Mouse (Mus musculus): ENCODE data around the gene Ints7. TPM values are rescaled to one million over a fixed set of nuclear protein-coding genes. Genes with fewer than 3 reads are reported as not detected.

The Ints7 gene
- polyA plus RNA-seq, 2 experiments: 13.5 to 16.8 TPM

DNA sequence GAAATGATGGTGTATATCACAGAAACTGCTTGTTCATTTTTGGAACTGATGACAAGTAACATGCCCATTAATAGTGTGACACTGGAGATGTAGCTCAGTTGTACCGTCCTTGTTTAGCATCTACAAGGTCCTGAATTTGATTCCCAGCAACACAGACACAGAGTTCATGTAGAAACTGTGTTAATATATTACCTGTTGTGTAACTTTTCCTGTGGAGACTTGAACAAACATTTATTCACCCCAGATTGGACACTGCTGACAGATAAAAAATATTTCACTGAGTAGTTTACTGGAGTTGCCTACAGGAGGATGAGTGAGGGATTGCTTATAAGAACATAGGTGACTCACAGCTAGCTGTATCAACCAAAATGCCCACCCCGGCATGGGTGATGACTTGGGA lies 13.3 kb downstream of the Ints7 start:
- no peak for ATAC-seq (ENCODE audit: insufficient read depth)
- no peak for TF ChIP-seq CTCF (IDR thresholded peaks at IDR 0.05; ENCODE audit: low read depth)
- no peak for TF ChIP-seq EP300 (IDR thresholded peaks at IDR 0.05; ENCODE audit: low read depth)
- H3K4me2 ChIP-seq (ENCODE audit: low read depth): no peak overlapping the region
- H3K9ac ChIP-seq (replicated peaks): no peak overlapping the region
- no peaks in the 10 kb centered on the region for H3K9me3 ChIP-seq (ENCODE audit: control insufficient read depth, low read length)
- DNase-seq (ENCODE audit: low read depth in 3 of 3, low spot score in 3 of 3): no peak
- no peak overlapping the region for H3K4me3 ChIP-seq (ENCODE audit: insufficient read depth in 1 of 2, low read depth in 2 of 2, low read length in 2 of 2)
- H3K27me3 ChIP-seq (ENCODE audit: control insufficient read depth, insufficient read depth, low read length): no peaks in the 10 kb centered on the region
- WGBS (ENCODE audit: insufficient replicate concordance): 81% methylated on average over 2 of the region's 2 CpGs
- peaks cover 58% of the 10 kb centered on the region for H3K36me3 ChIP-seq (replicated peaks; ENCODE audit: control insufficient read depth, insufficient read depth, low read depth)
- no peaks in the 10 kb centered on the region for H3K4me1 ChIP-seq (replicated peaks; ENCODE audit: control insufficient read depth in 2 of 2, insufficient read depth in 2 of 2, low read length in 1 of 2)
- H3K27ac ChIP-seq: no peak overlapping the region

DNA sequence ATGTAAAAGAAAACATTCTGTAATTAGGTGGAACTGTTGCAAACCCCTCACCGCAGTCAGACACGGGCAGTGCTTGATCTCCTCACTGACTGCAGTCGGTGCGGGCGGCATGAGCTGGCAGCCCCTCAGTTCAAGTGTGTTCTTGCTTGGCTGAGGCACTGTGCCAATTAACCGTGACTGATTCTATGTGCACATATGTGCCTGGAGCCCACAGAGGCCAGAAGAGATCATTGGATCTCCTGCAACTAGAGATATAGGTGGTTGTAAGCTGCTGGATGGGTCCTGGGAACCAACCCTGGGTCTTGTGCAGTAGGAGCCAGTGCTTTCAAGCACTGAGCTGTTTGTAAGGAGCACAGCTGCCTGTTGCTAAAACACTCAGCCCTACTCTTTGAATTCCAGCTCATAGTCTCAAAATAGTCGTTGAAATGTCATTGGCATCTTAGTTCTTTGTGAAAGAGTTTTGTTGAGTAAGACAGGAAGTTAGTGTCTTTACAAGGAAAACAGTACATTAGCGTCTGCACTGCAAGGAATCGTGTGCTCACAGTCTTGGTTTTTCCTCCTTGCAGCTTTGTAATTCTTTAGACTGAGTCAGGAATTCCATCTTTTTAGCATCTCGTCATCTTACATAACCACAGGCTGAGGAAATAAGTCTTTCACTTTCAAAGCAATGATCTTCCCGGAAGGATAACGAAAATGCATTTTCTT lies 16.7 kb downstream of the Ints7 start:
- H3K4me3 ChIP-seq (ENCODE audit: insufficient read depth in 1 of 2, low read depth in 2 of 2, low read length in 2 of 2): no peak overlapping the region
- 78% methylated on average over 12 of the region's 12 CpGs for WGBS (ENCODE audit: insufficient replicate concordance)

DNA sequence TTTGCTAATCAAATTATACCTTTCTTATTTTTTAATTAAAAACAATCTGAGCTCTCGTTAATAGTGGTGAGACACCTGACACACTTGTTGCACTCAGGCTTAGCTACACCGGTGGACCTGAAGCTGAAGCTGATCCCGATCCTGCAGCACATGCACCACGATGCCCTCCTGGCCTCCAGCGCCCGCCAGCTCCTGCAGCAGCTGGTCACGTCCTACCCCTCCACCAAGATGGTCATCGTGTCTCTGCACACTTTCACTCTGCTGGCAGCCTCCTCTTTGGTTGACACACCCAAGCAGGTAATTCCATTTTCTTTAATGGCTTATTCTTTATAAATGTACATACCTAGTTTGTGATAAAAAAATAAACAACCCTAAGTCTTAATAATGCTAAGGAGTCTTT lies 20.6 kb downstream of the Ints7 start:
- H3K4me3 ChIP-seq (ENCODE audit: insufficient read depth in 1 of 2, low read depth in 2 of 2, low read length in 2 of 2): no peak overlapping the region
- ATAC-seq (ENCODE audit: insufficient read depth): no peak
- no peak overlapping the region for H3K9ac ChIP-seq (replicated peaks)
- H3K27me3 ChIP-seq (ENCODE audit: control insufficient read depth, insufficient read depth, low read length): no peaks in the 10 kb centered on the region
- H3K27ac ChIP-seq: no peak overlapping the region
- no peak for DNase-seq (ENCODE audit: low read depth in 3 of 3, low spot score in 3 of 3)
- TF ChIP-seq EP300 (IDR thresholded peaks at IDR 0.05; ENCODE audit: low read depth) (no peak), CTCF (IDR thresholded peaks at IDR 0.05; ENCODE audit: low read depth) (no peak)
- no peaks in the 10 kb centered on the region for H3K9me3 ChIP-seq (ENCODE audit: control insufficient read depth, low read length)
- 85% methylated on average over 8 of the region's 8 CpGs for WGBS (ENCODE audit: insufficient replicate concordance)
- no peak overlapping the region for H3K4me2 ChIP-seq (ENCODE audit: low read depth)
- 0 out of 4 replicates have a peak, but pooled peaks cover 0 to 2% of the 10 kb centered on the region in 2 experiments for H3K4me1 ChIP-seq (replicated peaks; ENCODE audit: control insufficient read depth in 2 of 2, insufficient read depth in 2 of 2, low read length in 1 of 2)
- H3K36me3 ChIP-seq (replicated peaks; ENCODE audit: control insufficient read depth, insufficient read depth, low read depth): peaks cover 48% of the 10 kb centered on the region

More for the DNA sequence above, 16.7 kb downstream of the Ints7 start:
- H3K9me3 ChIP-seq (ENCODE audit: control insufficient read depth, low read length): no peaks in the 10 kb centered on the region
- H3K36me3 ChIP-seq (replicated peaks; ENCODE audit: control insufficient read depth, insufficient read depth, low read depth): peaks cover 48% of the 10 kb centered on the region
- TF ChIP-seq CTCF (IDR thresholded peaks at IDR 0.05; ENCODE audit: low read depth) (no peak), EP300 (IDR thresholded peaks at IDR 0.05; ENCODE audit: low read depth) (no peak)
- no peak overlapping the region for H3K27ac ChIP-seq
- DNase-seq (ENCODE audit: low read depth in 3 of 3, low spot score in 3 of 3) (no peak), ATAC-seq (ENCODE audit: insufficient read depth) (no peak)
- H3K4me1 ChIP-seq (replicated peaks; ENCODE audit: control insufficient read depth in 2 of 2, insufficient read depth in 2 of 2, low read length in 1 of 2): no peaks in the 10 kb centered on the region
- no peaks in the 10 kb centered on the region for H3K27me3 ChIP-seq (ENCODE audit: control insufficient read depth, insufficient read depth, low read length)
- H3K4me2 ChIP-seq (ENCODE audit: low read depth): no peak overlapping the region
- no peak overlapping the region for H3K9ac ChIP-seq (replicated peaks)

DNA sequence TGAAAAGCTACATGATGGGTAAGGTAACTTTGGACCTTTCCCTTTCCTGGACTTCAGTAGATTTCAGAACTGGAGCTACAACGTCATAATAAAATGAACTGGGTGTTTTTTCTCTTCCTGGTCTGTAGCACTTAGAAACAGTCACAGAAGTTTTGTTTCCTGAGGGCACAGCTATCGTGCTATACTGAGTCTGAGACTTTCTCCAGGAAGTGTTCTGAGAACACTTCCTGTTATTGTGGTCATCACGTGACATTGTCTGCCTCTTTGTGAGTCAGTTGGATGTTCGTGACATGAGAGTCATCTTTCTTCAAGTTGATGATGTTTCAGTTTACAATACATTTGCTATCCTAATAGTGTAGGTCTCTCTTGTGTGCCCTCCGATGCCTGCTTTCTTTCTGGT lies 23.8 kb downstream of the Ints7 start:
- peaks cover 56% of the 10 kb centered on the region for H3K36me3 ChIP-seq (replicated peaks; ENCODE audit: control insufficient read depth, insufficient read depth, low read depth)
- no peak for TF ChIP-seq CTCF (IDR thresholded peaks at IDR 0.05; ENCODE audit: low read depth)
- no peak for TF ChIP-seq EP300 (IDR thresholded peaks at IDR 0.05; ENCODE audit: low read depth)
- H3K4me3 ChIP-seq (ENCODE audit: insufficient read depth in 1 of 2, low read depth in 2 of 2, low read length in 2 of 2): no peak overlapping the region
- H3K4me2 ChIP-seq (ENCODE audit: low read depth): no peak overlapping the region
- no peak overlapping the region for H3K27ac ChIP-seq
- no peaks in the 10 kb centered on the region for H3K27me3 ChIP-seq (ENCODE audit: control insufficient read depth, insufficient read depth, low read length)
- H3K9ac ChIP-seq (replicated peaks): no peak overlapping the region
- ATAC-seq (ENCODE audit: insufficient read depth) (no peak), DNase-seq (ENCODE audit: low read depth in 3 of 3, low spot score in 3 of 3) (no peak)
- 54% methylated on average over 5 of the region's 5 CpGs for WGBS (ENCODE audit: insufficient replicate concordance)
- no peaks in the 10 kb centered on the region for H3K9me3 ChIP-seq (ENCODE audit: control insufficient read depth, low read length)
- H3K4me1 ChIP-seq (replicated peaks; ENCODE audit: control insufficient read depth in 2 of 2, insufficient read depth in 2 of 2, low read length in 1 of 2): 0 out of 4 replicates have a peak, but pooled peaks cover 0 to 2% of the 10 kb centered on the region in 2 experiments

DNA sequence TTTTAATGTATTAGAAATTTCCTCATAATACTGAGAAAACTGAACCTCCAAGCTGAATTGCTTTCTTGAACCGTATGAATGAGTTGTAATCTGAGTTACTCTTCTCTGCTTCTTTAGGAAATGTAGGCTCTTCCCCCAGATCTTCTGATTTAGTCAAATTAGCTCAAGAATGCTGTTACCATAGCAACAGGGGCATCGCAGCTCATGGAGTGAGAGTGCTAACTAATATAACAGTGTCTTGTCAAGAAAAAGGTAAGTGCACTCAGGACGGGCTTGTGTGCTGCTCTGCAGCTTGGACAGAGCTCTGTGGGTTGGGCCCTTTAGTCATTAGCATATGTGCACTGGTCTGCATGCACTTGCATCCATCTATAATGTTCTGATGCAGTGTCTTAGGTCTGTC lies 29.3 kb downstream of the Ints7 start:
- Histone ChIP-seq H3K9me3 (ENCODE audit: control insufficient read depth, low read length) (no peaks in the 10 kb centered on the region), H3K9ac (replicated peaks) (no peak overlapping the region), H3K4me3 (ENCODE audit: insufficient read depth in 1 of 2, low read depth in 2 of 2, low read length in 2 of 2) (no peak overlapping the region), H3K4me1 (replicated peaks; ENCODE audit: control insufficient read depth in 2 of 2, insufficient read depth in 2 of 2, low read length in 1 of 2) (no peaks in the 10 kb centered on the region), H3K27me3 (ENCODE audit: control insufficient read depth, insufficient read depth, low read length) (no peaks in the 10 kb centered on the region), H3K4me2 (ENCODE audit: low read depth) (no peak overlapping the region), H3K36me3 (replicated peaks; ENCODE audit: control insufficient read depth, insufficient read depth, low read depth) (peaks cover 66% of the 10 kb centered on the region), H3K27ac (no peak overlapping the region)
- DNase-seq (ENCODE audit: low read depth in 3 of 3, low spot score in 3 of 3): no peak
- no peak for ATAC-seq (ENCODE audit: insufficient read depth)
- no peak for TF ChIP-seq EP300 (IDR thresholded peaks at IDR 0.05; ENCODE audit: low read depth)
- TF ChIP-seq CTCF (IDR thresholded peaks at IDR 0.05; ENCODE audit: low read depth): no peak
- WGBS (ENCODE audit: insufficient replicate concordance): 78% methylated on average over 3 of the region's 3 CpGs

Data from liver, embryonic 14.5 days (tissue).